Mouse (Mus musculus) stomach, embryonic 16.5 days (tissue): ENCODE results near the gene B4galnt1. TPM values are rescaled to one million over a fixed set of nuclear protein-coding genes. Genes with fewer than 3 reads are reported as not detected.
"Not testable (repeated sequence)": the region's sequence is repeated elsewhere in the genome, so short reads cannot be mapped to it uniquely, and the experiment has no call there.

Experiments
- ATAC-seq: fragments of 200-750 bp; cut with Nextera tagmentation; 2 replicates; pipeline ENCODE4 v1.8.0; 2017; ENCODE audit warnings: moderate number of reproducible peaks, moderate TSS enrichment; ENCODE audit not compliant: insufficient read depth, low FRiP score
- H3K27ac ChIP-seq: fragments of 300-500 bp; sonication (generic); 2 replicates; pipeline ENCODE4 v1.5.1; 2014; ENCODE audit warnings: low read length
- H3K27me3 ChIP-seq: fragments of 300-500 bp; sonication (generic); 2 replicates; pipeline ENCODE4 v1.6.1; 2014; ENCODE audit warnings: low read length, control low read depth, mixed read lengths; ENCODE audit not compliant: control insufficient read depth, insufficient read depth
- H3K36me3 ChIP-seq: fragments of 300-500 bp; sonication (generic); 2 replicates; pipeline ENCODE4 v1.6.1; 2014; ENCODE audit warnings: low read length; ENCODE audit not compliant: control insufficient read depth, insufficient read depth
- H3K4me1 ChIP-seq: fragments of 300-500 bp; sonication (generic); 2 replicates; pipeline ENCODE4 v1.6.1; 2014; ENCODE audit warnings: low read length, control low read depth, mixed read lengths; ENCODE audit not compliant: control insufficient read depth, insufficient read depth
- H3K4me2 ChIP-seq: fragments of 300-500 bp; sonication (generic); 2 replicates; pipeline ENCODE4 v1.6.1; 2014; ENCODE audit warnings: low read depth, low read length, mixed read lengths
- H3K4me3 ChIP-seq: fragments of 300-500 bp; sonication (generic); replicated peaks from 2 replicates; pipeline ENCODE4 v1.5.1; 2014; ENCODE audit warnings: mild to moderate bottlenecking, low read length
- H3K9ac ChIP-seq: fragments of 300-500 bp; sonication (generic); 2 replicates; pipeline ENCODE4 v1.6.1; 2014; ENCODE audit warnings: low read length
- H3K9me3 ChIP-seq: fragments of 300-500 bp; sonication (generic); replicated peaks from 2 replicates; pipeline ENCODE4 v1.6.1; 2016; ENCODE audit warnings: low read length, control low read depth; ENCODE audit not compliant: control insufficient read depth
- WGBS: fragments of 180-500 bp; shearing (Covaris S2); extraction: QIAGEN DNeasy Blood & Tissue Kit; methylation state at CpG from one replicate; pipeline ENCODE4 v1.1.7; 2014; 5-methylcytosine and 5-hydroxymethylcytosine counted together
- polyA plus RNA-seq: library from polyadenylated mRNA; unstranded; fragments of >200 nt; fragmentation: Nextera tagmentation; extraction: Ambion mirVana; gene quantifications from 2 replicates; pipeline ENCODE4 v1.2.1, GENCODE M21; 2015

B4galnt1 gene
- polyA plus RNA-seq, 1 experiment from 2014 or later: 29.3 TPM

DNA sequence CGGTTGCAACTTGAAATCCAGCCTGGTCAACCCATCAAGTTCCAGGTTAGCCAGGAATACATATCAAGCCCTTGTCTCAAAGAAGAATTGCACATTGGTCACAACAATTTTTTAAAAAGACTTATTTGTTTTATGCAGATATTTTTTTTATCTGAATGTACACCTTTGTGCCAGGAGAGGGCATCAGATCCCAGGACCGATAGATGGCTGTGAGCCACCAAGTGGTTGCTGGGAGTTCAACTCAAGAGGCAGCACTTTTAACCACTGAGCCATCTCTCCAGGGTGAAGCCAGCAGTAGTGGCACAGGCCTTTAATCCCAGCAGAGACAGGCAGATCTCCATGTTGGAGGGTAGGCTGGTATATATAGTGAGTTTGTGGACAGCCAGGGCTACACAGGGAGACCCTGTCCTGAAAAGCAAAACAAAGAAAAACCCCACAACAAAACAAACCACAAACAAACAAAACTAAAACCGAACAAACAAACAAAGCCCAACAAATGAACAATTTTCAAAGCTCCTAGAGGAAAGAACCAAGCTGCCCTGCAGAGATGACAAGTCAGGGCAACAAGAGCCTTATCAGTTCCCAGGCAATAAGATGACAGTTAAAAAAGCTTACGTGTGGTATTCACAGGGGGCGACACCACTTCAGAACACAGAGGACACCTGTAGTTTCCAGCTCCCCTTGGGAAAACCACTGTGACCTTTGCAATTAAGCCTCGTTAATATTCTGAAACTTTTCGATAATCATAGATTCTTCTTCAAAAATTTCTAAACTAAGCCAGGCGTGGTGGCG is 39.6 kb upstream of the B4galnt1 start:
- no peaks in the 10 kb centered on the region for H3K9me3 ChIP-seq
- no peak overlapping the region for H3K4me2 ChIP-seq
- no peaks in the 10 kb centered on the region for H3K27me3 ChIP-seq
- no peak for ATAC-seq
- no peak overlapping the region for H3K4me3 ChIP-seq
- peaks cover 7% of the 10 kb centered on the region for H3K4me1 ChIP-seq
- WGBS: 72% methylated on average over 9 of the region's 9 CpGs
- H3K36me3 ChIP-seq: no peaks in the 10 kb centered on the region
- no peak overlapping the region for H3K27ac ChIP-seq
- no peak overlapping the region for H3K9ac ChIP-seq

DNA sequence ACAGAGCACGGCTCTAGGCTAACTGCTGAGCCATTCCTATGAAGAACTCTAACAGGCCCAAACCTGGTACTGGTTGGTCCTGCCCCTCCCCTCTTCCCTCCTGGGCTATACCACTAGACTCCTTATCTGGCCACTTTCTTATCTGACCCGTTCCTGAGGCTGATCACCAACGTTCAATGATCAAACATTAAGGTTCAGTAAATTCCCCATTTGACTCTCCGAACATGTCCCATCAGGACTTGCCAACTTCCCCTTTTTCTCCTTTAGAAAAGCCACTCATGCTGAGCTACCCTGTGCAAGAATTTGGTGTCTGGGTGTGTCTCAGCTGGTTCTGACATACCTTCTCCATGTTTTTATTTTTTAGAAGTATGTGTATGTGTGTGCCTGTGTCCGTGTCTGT is 38.4 kb upstream of the B4galnt1 start:
- Histone ChIP-seq H3K4me1 (peaks cover 6% of the 10 kb centered on the region; the same call in 1 of the 2 replicates), H3K4me3 (no peak overlapping the region), H3K4me2 (no peak overlapping the region), H3K27ac (no peak overlapping the region), H3K36me3 (no peaks in the 10 kb centered on the region), H3K9ac (no peak overlapping the region), H3K27me3 (no peaks in the 10 kb centered on the region), H3K9me3 (no peaks in the 10 kb centered on the region)
- WGBS: 69% methylated on average over 5 of the region's 5 CpGs
- ATAC-seq: no peak

DNA sequence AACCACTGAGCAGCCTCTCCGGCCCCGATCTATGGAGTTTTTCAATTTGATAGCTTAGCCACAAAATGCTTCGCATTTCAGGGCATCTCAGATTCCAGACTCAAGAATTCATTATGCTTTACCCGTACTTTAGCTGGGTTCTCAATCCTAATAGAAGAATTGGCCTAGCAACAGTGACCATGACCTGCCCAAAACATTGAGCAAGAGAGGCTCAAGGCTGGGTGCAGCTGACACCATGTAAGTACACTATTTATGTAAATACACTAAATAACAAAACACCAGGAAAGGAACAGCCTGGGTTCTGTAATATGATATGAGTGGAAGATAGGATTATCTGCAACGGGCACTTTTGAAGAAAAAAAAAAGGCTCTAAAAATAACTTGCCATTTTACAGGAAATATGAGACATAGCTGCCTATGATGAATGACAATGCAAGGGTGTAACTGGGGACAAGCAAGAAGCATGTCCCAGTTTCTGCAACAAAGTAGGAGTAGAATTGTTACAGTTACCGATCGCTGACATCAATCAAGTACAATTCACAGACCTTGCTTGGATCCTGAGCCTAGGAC is 37.2 kb upstream of the B4galnt1 start:
- Histone ChIP-seq H3K4me3 (no peak overlapping the region), H3K9ac (no peak overlapping the region), H3K36me3 (no peaks in the 10 kb centered on the region), H3K4me1 (peaks cover 3% of the 10 kb centered on the region; the same call in 1 of the 2 replicates), H3K27me3 (no peaks in the 10 kb centered on the region), H3K9me3 (no peaks in the 10 kb centered on the region), H3K4me2 (no peak overlapping the region), H3K27ac (no peak overlapping the region)
- ATAC-seq: no peak
- 65% methylated on average over 7 of the region's 7 CpGs for whole genome bisulfite sequencing

DNA sequence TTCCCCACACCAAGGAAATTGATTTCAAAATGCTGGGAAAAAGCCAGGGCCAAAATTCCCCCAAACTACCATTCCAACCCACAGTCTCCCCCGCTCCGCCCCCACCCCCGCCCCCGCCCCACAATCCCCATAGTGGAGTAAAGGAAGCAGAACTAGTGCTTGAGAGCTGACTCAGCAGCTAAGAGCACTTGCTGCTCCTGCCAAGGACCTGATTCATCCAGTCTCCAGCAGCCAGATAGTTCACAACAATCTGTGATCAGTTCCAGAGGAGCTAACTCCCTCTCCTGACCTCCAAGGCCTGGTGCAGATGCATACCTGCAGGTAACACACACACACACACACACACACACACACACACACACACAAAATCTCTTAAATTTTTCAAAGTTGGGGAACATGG is 35.6 kb upstream of the B4galnt1 start:
- H3K9me3 ChIP-seq: no peaks in the 10 kb centered on the region
- 68% methylated on average over 4 of the region's 4 CpGs for WGBS
- H3K27ac ChIP-seq: no peak overlapping the region
- no peaks in the 10 kb centered on the region for H3K27me3 ChIP-seq
- H3K4me3 ChIP-seq: no peak overlapping the region
- no peak overlapping the region for H3K9ac ChIP-seq
- H3K4me2 ChIP-seq: no peak overlapping the region
- H3K36me3 ChIP-seq: no peaks in the 10 kb centered on the region
- ATAC-seq: no peak
- H3K4me1 ChIP-seq: no peaks in the 10 kb centered on the region

DNA sequence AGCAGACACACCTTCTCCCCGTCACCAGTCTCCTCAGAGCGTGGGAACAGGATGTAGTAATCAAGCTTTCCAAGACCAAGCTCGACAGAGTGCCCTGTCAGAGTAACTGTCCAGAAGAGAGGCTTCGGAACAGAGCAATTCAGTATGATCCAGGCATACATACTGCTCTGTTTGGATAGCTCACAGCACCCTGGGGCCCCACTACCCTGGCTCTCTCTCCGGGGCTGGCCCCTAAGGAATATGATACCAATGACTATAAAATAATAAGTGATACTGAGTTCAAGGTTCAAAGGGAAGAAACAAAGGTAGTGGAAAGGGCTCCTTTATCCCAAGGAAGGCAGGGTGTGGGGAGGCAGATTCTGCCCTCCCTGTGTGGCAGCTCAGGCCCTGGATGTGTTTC is 32.6 kb upstream of the B4galnt1 start:
- 53% methylated on average over 5 of the region's 5 CpGs for WGBS
- no peaks in the 10 kb centered on the region for H3K27me3 ChIP-seq
- no peak for ATAC-seq
- no peak overlapping the region for H3K4me3 ChIP-seq
- no peak overlapping the region for H3K4me2 ChIP-seq
- H3K27ac ChIP-seq: no peak overlapping the region
- no peaks in the 10 kb centered on the region for H3K9me3 ChIP-seq
- no peak overlapping the region for H3K9ac ChIP-seq
- no peaks in the 10 kb centered on the region for H3K36me3 ChIP-seq
- H3K4me1 ChIP-seq: peaks cover 7% of the 10 kb centered on the region; the same call in 1 of the 2 replicates

DNA sequence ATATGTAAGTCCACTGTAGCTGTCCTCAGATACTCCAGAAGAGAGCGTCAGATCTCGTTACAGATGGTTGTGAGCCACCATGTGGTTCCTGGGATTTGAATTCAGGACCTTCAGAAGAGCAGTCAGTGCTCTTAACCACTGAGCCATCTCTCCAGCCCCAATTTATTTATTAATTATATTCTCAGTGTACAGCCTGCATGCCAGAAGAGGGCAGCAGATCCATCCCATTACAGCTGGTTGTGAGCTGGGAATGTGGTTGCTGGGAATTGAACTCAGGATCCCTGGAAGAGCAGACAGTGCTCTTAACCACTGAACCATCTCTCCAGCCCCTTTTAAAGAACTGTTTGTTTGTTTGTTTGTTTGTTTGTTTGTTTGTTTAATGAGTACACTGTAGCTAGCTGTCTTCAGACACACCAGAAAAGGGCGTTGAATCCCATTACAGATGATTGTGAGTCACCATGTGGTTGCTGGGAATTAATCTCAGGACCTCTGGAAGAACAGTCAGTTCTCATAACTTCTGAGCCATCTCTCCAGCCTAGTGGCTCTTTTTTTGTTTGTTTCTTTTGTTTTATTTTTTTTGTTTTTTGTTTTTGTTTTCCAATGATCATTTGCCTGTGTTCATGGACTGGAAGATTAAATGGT is 30.5 kb upstream of the B4galnt1 start:
- not testable (repeated sequence) for H3K9me3 ChIP-seq, H3K27me3 ChIP-seq, H3K4me3 ChIP-seq, H3K4me1 ChIP-seq, H3K27ac ChIP-seq, ATAC-seq, H3K9ac ChIP-seq, H3K4me2 ChIP-seq, H3K36me3 ChIP-seq
- 58% methylated on average over 3 of the region's 3 CpGs for WGBS

DNA sequence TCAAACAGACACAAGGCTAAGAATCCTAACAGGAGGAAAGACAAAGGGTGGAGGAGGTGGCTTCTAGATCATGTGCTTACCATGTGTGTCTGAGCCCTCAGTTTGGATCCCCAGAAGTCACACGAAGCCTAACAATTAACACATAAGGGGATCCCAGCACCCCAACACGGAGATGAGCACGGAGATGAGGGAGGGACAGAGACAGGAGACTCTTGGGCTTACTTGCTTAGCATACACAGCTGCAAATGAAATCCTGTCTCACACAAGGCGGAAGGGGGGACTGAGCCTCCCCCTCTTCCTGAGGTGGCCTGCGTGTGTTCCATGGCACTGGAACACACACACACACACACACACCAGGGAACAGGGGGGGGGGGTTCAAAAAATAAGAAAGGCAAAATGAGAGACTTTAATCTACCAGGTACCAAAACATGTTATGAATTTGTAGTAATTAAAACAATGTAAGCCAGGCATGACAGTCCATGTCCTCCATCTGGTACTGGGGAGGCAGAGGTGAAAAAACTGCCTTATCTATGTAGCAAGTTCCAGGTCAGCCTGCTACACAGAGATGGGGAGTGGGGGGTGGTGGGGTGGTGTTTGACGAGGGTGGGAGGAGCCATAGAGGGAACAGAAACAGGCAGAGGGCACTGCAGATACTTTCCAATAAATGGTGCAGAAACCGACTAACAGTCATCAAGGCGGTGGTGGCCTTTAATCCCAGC is 29.7 kb upstream of the B4galnt1 start:
- Histone ChIP-seq H3K4me2 (no peak overlapping the region), H3K9me3 (no peaks in the 10 kb centered on the region), H3K36me3 (no peaks in the 10 kb centered on the region), H3K4me1 (peaks cover 7% of the 10 kb centered on the region; the same call in 1 of the 2 replicates), H3K4me3 (no peak overlapping the region), H3K27me3 (no peaks in the 10 kb centered on the region), H3K27ac (0 out of 2 replicates have a peak overlapping the region, but pooled peaks have one; percentile 17), H3K9ac (0 out of 2 replicates have a peak overlapping the region, but pooled peaks have one; percentile 26)
- ATAC-seq: peak; percentile 31; the same call in 1 of the 2 replicates
- WGBS: 37% methylated on average over 8 of the region's 8 CpGs

DNA sequence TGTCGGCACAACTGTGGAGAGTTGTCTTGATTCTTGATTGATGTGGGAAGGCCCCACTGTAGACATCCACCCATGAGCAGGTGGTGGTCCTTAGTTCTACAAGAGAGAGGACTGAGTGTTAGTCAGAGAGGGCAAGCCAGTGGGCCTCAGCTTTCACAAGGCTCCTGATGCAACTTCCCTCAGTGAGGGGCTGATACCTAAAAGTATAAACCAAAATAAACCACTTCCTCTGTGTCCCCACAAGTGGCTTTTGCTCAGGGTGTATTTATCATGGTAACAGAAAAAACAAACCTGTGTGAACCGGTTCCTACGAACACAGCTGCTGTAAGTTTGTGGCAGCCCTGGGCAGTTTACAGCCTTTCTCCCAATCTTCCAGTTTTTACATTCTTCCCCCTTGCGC is 28.5 kb upstream of the B4galnt1 start:
- H3K27ac ChIP-seq: peak overlapping the region; percentile 17; the same call in 1 of the 2 replicates
- H3K4me2 ChIP-seq: no peak overlapping the region
- ATAC-seq: no peak

More for the DNA sequence above, 28.5 kb upstream of the B4galnt1 start:
- no peaks in the 10 kb centered on the region for H3K9me3 ChIP-seq
- no peaks in the 10 kb centered on the region for H3K36me3 ChIP-seq
- WGBS: 63% methylated on average over 4 of the region's 4 CpGs
- no peaks in the 10 kb centered on the region for H3K27me3 ChIP-seq
- H3K9ac ChIP-seq: no peak overlapping the region
- no peak overlapping the region for H3K4me3 ChIP-seq
- H3K4me1 ChIP-seq: peaks cover 7% of the 10 kb centered on the region; the same call in 1 of the 2 replicates
